Mouse (Mus musculus): ENCODE results near the gene Fam241b.

GRCm38 (mm10) chr10:62182471-62183014 is 38.8 kb upstream of the Fam241b start:
- no peak for TF ChIP-seq CTCF (conservative IDR thresholded peaks at IDR 0.05; ENCODE audit: low read length)
- no peak for TF ChIP-seq NANOG (IDR thresholded peaks at IDR 0.05; ENCODE audit: borderline replicate concordance, low read length)

All from E14TG2a.4 (cell line).